Mouse (Mus musculus): ENCODE data around the gene Brd9.

- TF ChIP-seq POLR2A (IDR thresholded peaks at IDR 0.05; ENCODE audit: insufficient read depth, low read depth, low read length) (no peak), CTCF (IDR thresholded peaks at IDR 0.05) (no peak)
Measured at GRCm38 (mm10) chr13:73974523-73974922, 36.9 kb downstream of the Brd9 start.

Data from heart, adult 2 months (tissue).